Mouse (Mus musculus): ENCODE data around the gene Cyp2u1. TPM values are rescaled to one million over a fixed set of nuclear protein-coding genes. Genes with fewer than 3 reads are reported as not detected.

Cyp2u1 gene
- polyA plus RNA-seq, 1 experiment from 2014 or later: 3.7 TPM

GRCm38 (mm10) chr3:131265516-131265915 lies 37.5 kb downstream of the Cyp2u1 start:
- Histone ChIP-seq H3K27me3 (ENCODE audit: insufficient read depth, poor library complexity, severe bottlenecking) (no peaks in the 10 kb centered on the region), H3K9me3 (no peaks in the 10 kb centered on the region), H3K4me1 (peaks cover 44% of the 10 kb centered on the region), H3K4me3 (no peak overlapping the region), H3K27ac (no peak overlapping the region), H3K36me3 (peaks cover 56% of the 10 kb centered on the region)
- 78% methylated on average over 8 of the region's 8 CpGs for WGBS
- no peak for DNase-seq (ENCODE audit: low spot score)

DNA sequence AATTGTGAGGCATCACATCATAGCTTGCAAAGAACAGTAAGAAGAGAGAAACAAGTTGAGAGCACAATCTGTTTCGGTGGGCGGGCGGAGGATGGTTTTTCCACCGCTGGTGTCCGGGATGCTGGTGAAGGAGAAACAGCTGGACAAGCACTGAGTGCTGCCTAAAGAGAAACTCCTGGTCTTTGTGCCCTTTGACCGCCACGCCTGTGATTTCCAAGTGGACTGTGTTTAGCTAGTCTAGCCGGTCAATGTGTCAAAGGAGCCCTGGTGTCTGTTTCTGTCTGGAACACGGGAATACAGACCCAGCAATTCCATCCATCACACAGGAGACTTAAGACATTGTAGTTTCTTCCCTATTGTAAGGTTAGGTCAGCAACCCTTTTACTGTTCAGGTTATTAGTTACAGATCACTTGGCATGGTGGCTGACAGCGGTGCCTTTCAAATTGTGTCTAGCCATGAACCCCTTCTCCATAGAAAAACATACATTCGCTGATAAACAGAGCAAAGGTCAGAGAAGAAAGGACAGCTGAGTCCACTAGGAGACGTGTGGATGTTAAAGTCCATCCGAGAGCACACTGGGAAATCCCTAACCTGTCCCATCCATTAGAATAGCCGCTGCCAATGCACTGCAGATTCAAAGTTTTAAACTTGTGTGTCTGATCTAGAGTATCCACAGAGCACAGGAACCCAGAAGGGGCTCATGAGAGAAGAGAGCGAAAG lies 39.1 kb downstream of the Cyp2u1 start:
- H3K36me3 ChIP-seq: peaks cover 57% of the 10 kb centered on the region
- H3K4me1 ChIP-seq: peaks cover 43% of the 10 kb centered on the region
- H3K27ac ChIP-seq: no peak overlapping the region
- 83% methylated on average over 15 of the region's 15 CpGs for WGBS
- H3K4me3 ChIP-seq: no peak overlapping the region
- H3K9me3 ChIP-seq: no peaks in the 10 kb centered on the region
- DNase-seq (ENCODE audit: low spot score): peak; percentile 67
- no peaks in the 10 kb centered on the region for H3K27me3 ChIP-seq (ENCODE audit: insufficient read depth, poor library complexity, severe bottlenecking)

GRCm38 (mm10) chr3:131260418-131260817 lies 42.6 kb downstream of the Cyp2u1 start:
- Histone ChIP-seq H3K4me1 (peaks cover 20% of the 10 kb centered on the region), H3K27me3 (ENCODE audit: insufficient read depth, poor library complexity, severe bottlenecking) (no peaks in the 10 kb centered on the region), H3K27ac (no peak overlapping the region), H3K36me3 (peaks cover 47% of the 10 kb centered on the region), H3K4me3 (no peak overlapping the region), H3K9me3 (no peaks in the 10 kb centered on the region)
- DNase-seq (ENCODE audit: low spot score): no peak
- 96% methylated on average over 6 of the region's 6 CpGs for WGBS

GRCm38 (mm10) chr3:131259392-131259965 lies 43.5 kb downstream of the Cyp2u1 start:
- Histone ChIP-seq H3K36me3 (peaks cover 46% of the 10 kb centered on the region), H3K27ac (no peak overlapping the region), H3K4me3 (no peak overlapping the region), H3K27me3 (ENCODE audit: insufficient read depth, poor library complexity, severe bottlenecking) (no peaks in the 10 kb centered on the region), H3K9me3 (no peaks in the 10 kb centered on the region), H3K4me1 (peaks cover 16% of the 10 kb centered on the region)
- DNase-seq (ENCODE audit: low spot score): no peak
- WGBS: 79% methylated on average over 9 of the region's 9 CpGs

DNA sequence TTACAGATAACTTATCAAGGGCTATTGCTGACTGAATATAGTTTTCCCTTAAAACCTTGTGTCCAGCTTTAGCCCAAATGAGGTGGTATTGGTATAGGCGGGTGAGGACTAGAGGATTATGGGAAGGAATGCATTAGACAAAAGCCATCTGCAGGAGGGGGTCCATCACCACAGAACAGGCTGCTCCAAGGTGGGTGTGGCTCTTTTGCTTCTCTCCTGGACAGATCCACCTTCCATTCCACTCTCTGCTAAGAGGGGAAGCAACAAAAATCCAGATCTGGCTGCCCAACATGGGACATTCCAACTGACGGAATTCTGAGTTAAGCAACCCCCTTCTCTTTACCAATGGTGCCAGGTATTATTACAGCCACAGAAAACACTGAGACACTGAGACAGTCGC lies 44.1 kb downstream of the Cyp2u1 start:
- no peaks in the 10 kb centered on the region for H3K9me3 ChIP-seq

DNA sequence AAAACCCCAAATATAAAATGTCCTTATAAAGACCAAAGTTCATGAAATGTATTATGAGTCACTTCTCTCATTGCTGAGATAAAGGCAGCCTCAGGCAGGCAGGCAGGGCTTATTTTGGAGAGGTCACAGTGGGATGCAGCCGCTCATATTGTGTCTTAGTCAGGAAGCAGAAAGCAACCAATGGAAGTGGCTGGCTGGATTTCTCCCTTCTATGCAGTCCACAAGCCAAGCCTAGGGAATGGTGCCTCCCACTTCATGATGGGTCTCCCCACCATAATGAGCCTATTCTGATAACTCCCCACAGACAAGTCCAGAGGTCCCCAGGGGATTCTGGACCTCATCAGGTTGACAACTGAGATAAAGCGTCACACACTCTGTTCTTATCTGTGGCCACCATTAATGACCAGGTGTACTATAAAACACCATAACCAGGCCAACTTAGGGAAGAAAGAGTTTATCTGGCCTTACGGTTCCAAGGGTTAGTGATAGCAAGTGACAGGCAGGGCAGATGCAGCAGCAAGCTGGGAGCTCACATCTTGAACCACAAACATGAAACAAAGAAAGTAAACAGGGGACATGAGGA lies 47.5 kb downstream of the Cyp2u1 start:
- DNase-seq (ENCODE audit: low spot score): no peak
- peaks cover 20% of the 10 kb centered on the region for H3K36me3 ChIP-seq
- no peaks in the 10 kb centered on the region for H3K9me3 ChIP-seq
- no peaks in the 10 kb centered on the region for H3K27me3 ChIP-seq (ENCODE audit: insufficient read depth, poor library complexity, severe bottlenecking)
- WGBS: 70% methylated on average over 3 of the region's 3 CpGs
- H3K27ac ChIP-seq: no peak overlapping the region
- H3K4me1 ChIP-seq: peaks cover 38% of the 10 kb centered on the region
- no peak overlapping the region for H3K4me3 ChIP-seq

More for the DNA sequence above, 44.1 kb downstream of the Cyp2u1 start:
- WGBS: 83% methylated on average over 3 of the region's 3 CpGs
- Histone ChIP-seq H3K4me3 (no peak overlapping the region), H3K27me3 (ENCODE audit: insufficient read depth, poor library complexity, severe bottlenecking) (no peaks in the 10 kb centered on the region), H3K36me3 (peaks cover 45% of the 10 kb centered on the region), H3K27ac (no peak overlapping the region), H3K4me1 (peaks cover 16% of the 10 kb centered on the region)
- DNase-seq (ENCODE audit: low spot score): no peak

DNA sequence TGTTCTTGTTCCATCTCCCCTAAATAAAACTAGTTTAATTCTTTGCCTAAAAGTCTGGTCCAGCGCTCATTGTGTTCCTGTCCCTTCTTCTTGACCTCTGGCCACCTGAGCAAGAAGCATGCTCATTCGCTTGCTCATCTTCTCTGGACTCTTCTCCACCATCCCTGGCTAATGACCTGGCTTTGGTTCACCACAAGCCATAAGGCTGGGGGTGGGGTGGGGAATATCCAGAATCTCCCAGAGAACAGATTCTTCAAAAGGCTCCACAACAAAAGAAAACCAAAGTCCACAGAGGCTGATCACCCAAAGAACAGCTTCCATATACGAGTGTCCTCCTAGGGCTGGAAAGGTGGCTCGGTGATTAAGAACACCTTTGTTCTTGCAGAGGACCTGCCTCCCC lies 48.0 kb downstream of the Cyp2u1 start:
- DNase-seq (ENCODE audit: low spot score): no peak
- WGBS: 98% methylated on average over 4 of the region's 4 CpGs
- Histone ChIP-seq H3K36me3 (peaks cover 20% of the 10 kb centered on the region), H3K9me3 (no peaks in the 10 kb centered on the region), H3K27ac (no peak overlapping the region), H3K4me3 (no peak overlapping the region), H3K4me1 (peaks cover 42% of the 10 kb centered on the region), H3K27me3 (ENCODE audit: insufficient read depth, poor library complexity, severe bottlenecking) (no peaks in the 10 kb centered on the region)

DNA sequence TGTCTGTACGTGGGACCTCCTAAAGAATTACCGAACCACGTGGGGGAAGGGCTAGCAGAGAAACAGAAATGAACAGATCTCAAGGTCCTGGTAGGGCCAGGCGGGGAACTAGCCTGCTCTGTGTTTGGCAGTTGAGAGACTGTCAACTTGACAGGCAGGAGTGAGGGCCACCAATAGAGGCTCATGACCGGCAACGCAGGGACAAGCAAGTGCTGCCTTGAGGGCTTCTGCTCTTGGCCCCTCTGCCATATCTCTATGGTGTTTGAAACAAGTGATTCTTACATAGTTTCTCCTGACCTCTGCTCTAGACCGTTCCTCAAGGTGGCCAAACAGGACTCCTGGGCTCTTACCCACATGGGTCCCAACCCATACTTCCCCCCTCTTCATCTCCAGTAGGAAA lies 51.4 kb downstream of the Cyp2u1 start:
- no peaks in the 10 kb centered on the region for H3K9me3 ChIP-seq
- peak overlapping the region; percentile 45 for H3K27ac ChIP-seq
- H3K4me1 ChIP-seq: peaks cover 27% of the 10 kb centered on the region
- DNase-seq (ENCODE audit: low spot score): no peak
- peaks cover 47% of the 10 kb centered on the region for H3K36me3 ChIP-seq
- 52% methylated on average over 7 of the region's 7 CpGs for WGBS
- no peaks in the 10 kb centered on the region for H3K27me3 ChIP-seq (ENCODE audit: insufficient read depth, poor library complexity, severe bottlenecking)
- no peak overlapping the region for H3K4me3 ChIP-seq

- DNase-seq (ENCODE audit: low spot score): no peak
- WGBS: 57% methylated on average over 13 of the region's 13 CpGs
- Histone ChIP-seq H3K4me1 (peaks cover 30% of the 10 kb centered on the region), H3K9me3 (no peaks in the 10 kb centered on the region), H3K27ac (peak overlapping the region; percentile 45), H3K4me3 (no peak overlapping the region), H3K36me3 (peaks cover 53% of the 10 kb centered on the region), H3K27me3 (ENCODE audit: insufficient read depth, poor library complexity, severe bottlenecking) (no peaks in the 10 kb centered on the region)
Measured at GRCm38 (mm10) chr3:131250978-131251377, 52.0 kb downstream of the Cyp2u1 start.

- Histone ChIP-seq H3K9me3 (no peaks in the 10 kb centered on the region), H3K27ac (0 out of 2 replicates have a peak overlapping the region, but pooled peaks have one; percentile 10), H3K4me3 (no peak overlapping the region), H3K4me1 (peaks cover 31% of the 10 kb centered on the region), H3K36me3 (peaks cover 50% of the 10 kb centered on the region), H3K27me3 (ENCODE audit: insufficient read depth, poor library complexity, severe bottlenecking) (no peaks in the 10 kb centered on the region)
- no peak for DNase-seq (ENCODE audit: low spot score)
- 79% methylated on average over 2 of the region's 2 CpGs for WGBS
Measured at GRCm38 (mm10) chr3:131250283-131250682, 52.7 kb downstream of the Cyp2u1 start.

DNA sequence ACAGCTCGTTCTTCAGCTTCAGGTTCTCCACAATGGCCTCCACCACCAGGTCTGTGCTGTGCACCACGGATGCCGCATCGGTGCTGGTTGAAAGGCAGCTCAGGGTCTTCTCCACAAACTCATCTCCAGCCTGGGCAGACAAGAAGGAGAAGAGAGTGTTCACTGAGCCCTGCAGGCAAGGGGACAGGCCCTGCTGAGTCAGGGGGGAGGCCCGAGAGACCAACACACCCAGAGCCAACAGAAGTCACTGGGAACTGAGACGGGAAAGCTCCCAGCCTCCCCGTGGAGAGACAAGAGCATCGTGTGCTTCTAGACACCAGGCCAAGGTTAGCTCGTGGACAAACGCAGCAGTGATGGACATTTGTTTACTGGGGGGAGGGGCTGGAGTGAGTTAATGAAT lies 54.6 kb downstream of the Cyp2u1 start:
- WGBS: 84% methylated on average over 10 of the region's 10 CpGs
- no peaks in the 10 kb centered on the region for H3K27me3 ChIP-seq (ENCODE audit: insufficient read depth, poor library complexity, severe bottlenecking)
- peaks cover 41% of the 10 kb centered on the region for H3K36me3 ChIP-seq
- H3K9me3 ChIP-seq: no peaks in the 10 kb centered on the region
- peaks cover 43% of the 10 kb centered on the region for H3K4me1 ChIP-seq
- no peak overlapping the region for H3K4me3 ChIP-seq
- no peak overlapping the region for H3K27ac ChIP-seq
- no peak for DNase-seq (ENCODE audit: low spot score)

DNA sequence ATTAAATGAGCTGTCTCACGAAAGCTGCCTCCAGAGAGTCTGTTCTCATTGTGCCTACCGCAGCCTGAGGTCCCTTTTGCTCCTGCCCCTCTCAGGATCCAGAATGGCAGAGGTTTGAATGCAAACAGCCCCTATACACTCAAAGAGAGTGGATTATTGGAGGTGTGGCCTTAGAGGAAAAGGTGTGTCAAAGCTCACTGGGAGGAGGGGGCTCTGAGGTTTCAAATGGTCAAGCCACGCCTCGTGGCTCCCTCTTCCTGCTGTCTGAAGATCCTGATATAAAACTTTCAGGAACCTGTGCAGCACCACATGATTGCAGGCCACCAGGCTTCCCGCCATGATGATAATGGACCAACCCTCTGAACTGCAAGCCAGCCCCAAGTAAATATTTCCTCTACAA lies 55.2 kb downstream of the Cyp2u1 start:
- DNase-seq (ENCODE audit: low spot score): no peak
- Histone ChIP-seq H3K27me3 (ENCODE audit: insufficient read depth, poor library complexity, severe bottlenecking) (no peaks in the 10 kb centered on the region), H3K27ac (peak overlapping the region; percentile 53; the same call in 1 of the 2 replicates), H3K36me3 (peaks cover 46% of the 10 kb centered on the region), H3K4me3 (no peak overlapping the region), H3K4me1 (peaks cover 43% of the 10 kb centered on the region), H3K9me3 (no peaks in the 10 kb centered on the region)
- 88% methylated on average over 5 of the region's 5 CpGs for WGBS

DNA sequence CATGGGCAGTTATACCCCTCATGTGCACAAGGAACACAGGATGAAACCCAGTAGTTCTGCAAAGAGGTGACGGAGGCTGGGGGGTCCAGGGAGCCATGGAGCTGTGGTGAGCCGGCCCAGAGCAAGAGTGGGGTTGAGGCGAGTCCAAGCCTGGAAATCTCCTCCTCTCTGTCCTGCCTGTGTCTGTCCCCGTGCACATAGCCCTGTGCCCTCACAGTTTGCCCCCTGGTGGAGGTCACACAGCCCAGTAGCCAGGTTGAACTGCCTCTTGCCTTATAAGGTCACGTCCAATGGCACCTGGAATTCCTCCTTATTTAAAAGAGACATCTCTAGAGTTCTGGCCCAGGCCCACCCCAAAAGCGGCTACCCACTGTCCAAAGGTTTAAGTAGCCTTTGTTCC lies 55.6 kb downstream of the Cyp2u1 start:
- peaks cover 50% of the 10 kb centered on the region for H3K36me3 ChIP-seq
- 69% methylated on average over 6 of the region's 6 CpGs for WGBS
- no peaks in the 10 kb centered on the region for H3K9me3 ChIP-seq
- peak overlapping the region; percentile 53; the same call in 1 of the 2 replicates for H3K27ac ChIP-seq
- no peak overlapping the region for H3K4me3 ChIP-seq
- peaks cover 40% of the 10 kb centered on the region for H3K4me1 ChIP-seq
- no peaks in the 10 kb centered on the region for H3K27me3 ChIP-seq (ENCODE audit: insufficient read depth, poor library complexity, severe bottlenecking)
- no peak for DNase-seq (ENCODE audit: low spot score)
